Comparison of ENCODE assay signal across 9 mouse cellular contexts in genomic region chr1:86441724-86441979, GRCm38 (mm10). TPM values are rescaled to one million over a fixed set of nuclear protein-coding genes. Genes with fewer than 3 reads are reported as not detected.
DNase-seq lines count a peak whose midpoint lies in the region; ATAC-seq and TF ChIP-seq lines count a peak whose summit lies in the region.
"Had no signal": no experiment of that assay in that cellular context is flagged by ENCODE, and none has a peak within 500 bp of the region (broad histone marks: within the 10 kb centered on the region; RNA-seq: fewer than 3 reads in every experiment).

No protein-coding gene starts in this region.

- peak overlapping the region; percentile 100 for H3K27ac ChIP-seq in heart, embryonic 11.5 days (ENCODE audit: low read depth, low read length)
- H3K27ac ChIP-seq in ES-E14 (ENCODE audit: insufficient read depth, low read depth, low read length, poor library complexity, severe bottlenecking), result peak overlapping the region; percentile 95
- peak overlapping the region; percentile 99 for H3K27ac ChIP-seq in heart, embryonic 16.5 days (ENCODE audit: low read length)
- H3K27ac ChIP-seq in liver, embryonic 16.5 days (ENCODE audit: low read length), result peak overlapping the region; percentile 82

- H3K9me3 ChIP-seq in heart, embryonic 11.5 days (replicated peaks; ENCODE audit: control insufficient read depth, low read length), result no peaks in the 10 kb centered on the region
- no peaks in the 10 kb centered on the region for H3K9me3 ChIP-seq in ES-E14 (ENCODE audit: control insufficient read depth, insufficient read depth, low read depth, low read length)
- H3K9me3 ChIP-seq in heart, embryonic 16.5 days (replicated peaks; ENCODE audit: control insufficient read depth, low read length), result no peaks in the 10 kb centered on the region
- no peaks in the 10 kb centered on the region for H3K9me3 ChIP-seq in liver, embryonic 16.5 days (replicated peaks; ENCODE audit: control insufficient read depth, low read length)

- peak overlapping the region; percentile 98 for H3K4me2 ChIP-seq in heart, embryonic 11.5 days
- H3K4me2 ChIP-seq in heart, embryonic 16.5 days (ENCODE audit: low read depth, low read length), result peak overlapping the region; percentile 86
- peak overlapping the region; percentile 93 for H3K4me2 ChIP-seq in liver, embryonic 16.5 days (ENCODE audit: low read depth, low read length)

- H3K9ac ChIP-seq in heart, embryonic 11.5 days (ENCODE audit: low read depth, low read length), result peak overlapping the region; percentile 97
- peak overlapping the region; percentile 93 for H3K9ac ChIP-seq in ES-E14 (ENCODE audit: insufficient read depth, low read depth, low read length, poor library complexity, severe bottlenecking)
- H3K9ac ChIP-seq in heart, embryonic 16.5 days (ENCODE audit: low read length), result peak overlapping the region; percentile 90
- peak overlapping the region; percentile 68 for H3K9ac ChIP-seq in liver, embryonic 16.5 days (ENCODE audit: low read depth, low read length)

- no peaks in the 10 kb centered on the region for H3K36me3 ChIP-seq in heart, embryonic 11.5 days (ENCODE audit: control insufficient read depth, insufficient read depth, low read length)
- H3K36me3 ChIP-seq in ES-E14 (ENCODE audit: control insufficient read depth, insufficient read depth, low read length, poor library complexity, severe bottlenecking), result no peaks in the 10 kb centered on the region
- H3K36me3 ChIP-seq in heart, embryonic 16.5 days (ENCODE audit: control insufficient read depth, insufficient read depth), result no peaks in the 10 kb centered on the region
- H3K36me3 ChIP-seq in liver, embryonic 16.5 days (ENCODE audit: control insufficient read depth, insufficient read depth), result no peaks in the 10 kb centered on the region

- H3K27me3 ChIP-seq in heart, embryonic 11.5 days (ENCODE audit: control insufficient read depth, insufficient read depth, low read length), result no peaks in the 10 kb centered on the region
- H3K27me3 ChIP-seq in heart, embryonic 16.5 days (ENCODE audit: control insufficient read depth, insufficient read depth, low read length), result no peaks in the 10 kb centered on the region
- H3K27me3 ChIP-seq in liver, embryonic 16.5 days (ENCODE audit: control insufficient read depth, insufficient read depth, low read depth, low read length), result no peaks in the 10 kb centered on the region

- peaks cover 38% of the 10 kb centered on the region for H3K4me1 ChIP-seq in heart, embryonic 11.5 days (ENCODE audit: control insufficient read depth, insufficient read depth, low read length)
- peaks cover 2 to 30% of the 10 kb centered on the region in 2 experiments; a peak in 3 of 4 replicates for H3K4me1 ChIP-seq in ES-E14 (ENCODE audit: control insufficient read depth in 2 of 2, insufficient read depth in 2 of 2, low read length in 2 of 2, poor library complexity in 1 of 2)
- peaks cover 44% of the 10 kb centered on the region for H3K4me1 ChIP-seq in heart, embryonic 16.5 days (ENCODE audit: control insufficient read depth, insufficient read depth, low read length)
- peaks cover 41% of the 10 kb centered on the region for H3K4me1 ChIP-seq in liver, embryonic 16.5 days (ENCODE audit: control insufficient read depth, low read depth, low read length)

- H3K4me3 ChIP-seq in heart, embryonic 11.5 days (ENCODE audit: low read depth, low read length), result peak overlapping the region; percentile 52
- H3K4me3 ChIP-seq in ES-E14 (ENCODE audit: insufficient read depth in 1 of 2, low read depth in 1 of 2, low read length in 2 of 2, poor library complexity in 1 of 2, severe bottlenecking in 1 of 2), result peak overlapping the region; percentile 59 to 73
- H3K4me3 ChIP-seq in heart, embryonic 16.5 days (ENCODE audit: low read length), result peak overlapping the region; percentile 55
- peak overlapping the region; percentile 64 for H3K4me3 ChIP-seq in liver, embryonic 16.5 days (ENCODE audit: low read depth, low read length)

- DNase-seq in heart, adult 8-10 months (ENCODE audit: low spot score), result no peak
- no peak for DNase-seq in ES-E14 (ENCODE audit: low read depth, low spot score)
- no peak for DNase-seq in adrenal gland, postnatal 14 days
- no peak for DNase-seq in testis, postnatal 14 days (ENCODE audit: low spot score)
- DNase-seq in MN1 (ENCODE audit: low spot score), result no peak

- WGBS in heart, embryonic 11.5 days (ENCODE audit: insufficient replicate concordance), result 1% methylated on average over 5 of the region's 5 CpGs
- WGBS in heart, embryonic 16.5 days, result 0% methylated on average over 5 of the region's 5 CpGs
- 1% methylated on average over 5 of the region's 5 CpGs for WGBS in liver, embryonic 16.5 days (ENCODE audit: insufficient replicate concordance)

- in situ Hi-C loops in ES-E14 (cut with MboI; ENCODE audit: low sequenced_read_pairs in 2 of 2, unreplicated experiment in 2 of 2), result no loop called here

- no peak; the same call in 1 of the 2 replicates for ATAC-seq in heart, embryonic 11.5 days (replicated peaks; ENCODE audit: insufficient number of reproducible peaks, low FRiP score, low TSS enrichment)
- ATAC-seq in heart, embryonic 16.5 days (replicated peaks; ENCODE audit: extremely low read depth, insufficient read depth, low FRiP score), result no peak; the same call in 1 of the 2 replicates
- no peak; the same call in 1 of the 2 replicates for ATAC-seq in liver, embryonic 16.5 days (ENCODE audit: low read depth)

TF ChIP-seq in ES-E14, 5 proteins besides CTCF, POLR2A, EP300 and RAD21:
- TF ChIP-seq ZC3H11A (IDR thresholded peaks at IDR 0.05; ENCODE audit: borderline replicate concordance, low read depth, low read length) (no peak), ZNF384 (IDR thresholded peaks at IDR 0.05; ENCODE audit: low read depth, low read length) (no peak), HCFC1 (IDR thresholded peaks at IDR 0.05; ENCODE audit: borderline replicate concordance, insufficient read depth, low read length) (no peak), MAFK (IDR thresholded peaks at IDR 0.05; ENCODE audit: insufficient read depth, low read depth, low read length) (no peak), CHD2 (IDR thresholded peaks at IDR 0.05; ENCODE audit: low read depth, low read length) (no peak)
TF ChIP-seq in ES-E14: peak in this region for 0.

RNA-seq across cellular contexts. Expression of gene Tex44, which starts 15.5 kb away (rescaled TPM):
- polyA plus RNA-seq in heart, embryonic 11.5 days (2014; fragmentation: Nextera tagmentation; extraction: Ambion mirVana), result not detected in 2 replicates
- not detected for total RNA-seq in heart, adult 8-10 months (2022)
- 0.11 TPM in 1 of 2 replicates, not detected in the other for total RNA-seq in ES-E14 (2012; rRNA removed)
- not detected in 2 replicates for polyA plus RNA-seq in heart, embryonic 16.5 days (2015; fragmentation: Nextera tagmentation; extraction: Ambion mirVana)
- not detected in 2 replicates for polyA plus RNA-seq in liver, embryonic 16.5 days (2015; fragmentation: Nextera tagmentation; extraction: Ambion mirVana)
- not detected in 2 replicates for total RNA-seq in adrenal gland, postnatal 14 days (2021)
- total RNA-seq: neutrophil, adult 5-6 weeks had no signal

RNA-seq across cellular contexts. Expression of gene Nmur1, which starts 15.6 kb away (rescaled TPM):
- polyA plus RNA-seq in heart, embryonic 11.5 days (2014; fragmentation: Nextera tagmentation; extraction: Ambion mirVana), result not detected in 2 replicates
- total RNA-seq in heart, adult 8-10 months (2022), result not detected
- 0.18 TPM in 1 of 2 replicates, not detected in the other for total RNA-seq in ES-E14 (2012; rRNA removed)
- polyA plus RNA-seq in heart, embryonic 16.5 days (2015; fragmentation: Nextera tagmentation; extraction: Ambion mirVana), result not detected in 2 replicates
- not detected in 2 replicates for polyA plus RNA-seq in liver, embryonic 16.5 days (2015; fragmentation: Nextera tagmentation; extraction: Ambion mirVana)
- total RNA-seq in adrenal gland, postnatal 14 days (2021), result not detected in 2 replicates
- total RNA-seq: neutrophil, adult 5-6 weeks had no signal
